Mouse (Mus musculus) C2C12 (cell line): Measurements from ENCODE around the gene Gm20458.

Experiments used
- CEBPB ChIP-seq: IDR thresholded peaks from one replicate; pipeline ENCODE4 v1.6.1; 2011; ENCODE audit warnings: low read depth, mild to moderate bottlenecking, control low read depth, moderate library complexity
- CTCF ChIP-seq: IDR thresholded peaks from one replicate; pipeline ENCODE4 v1.5.1; 2011; ENCODE audit not compliant: control insufficient read depth, insufficient read depth, insufficient read length
- FOSL1 ChIP-seq: IDR thresholded peaks from one replicate; pipeline ENCODE4 v1.8.0; 2011; ENCODE audit warnings: mild to moderate bottlenecking, low read length; ENCODE audit not compliant: poor library complexity, insufficient read depth, severe bottlenecking
- MAX ChIP-seq: IDR thresholded peaks from one replicate; pipeline ENCODE4 v1.6.1; 2011; ENCODE audit warnings: mild to moderate bottlenecking, control low read depth
- MYOD1 ChIP-seq: IDR thresholded peaks from one replicate; pipeline ENCODE4 v1.6.1; 2011; ENCODE audit warnings: low read depth; ENCODE audit not compliant: control insufficient read depth, insufficient read length
- MYOG ChIP-seq: IDR thresholded peaks from one replicate; pipeline ENCODE4 v1.6.1; 2011; ENCODE audit not compliant: control insufficient read depth, insufficient read length; ENCODE audit errors: extremely low read depth
- USF1 ChIP-seq: IDR thresholded peaks from one replicate; pipeline ENCODE4 v1.6.1; 2011; ENCODE audit warnings: low read depth, mild to moderate bottlenecking, control low read depth, moderate library complexity

GRCm38 (mm10) chr2:164448921-164449320 is 11.8 kb upstream of the Gm20458 start:
- TF ChIP-seq CTCF: no peak
- TF ChIP-seq MAX: no peak
- TF ChIP-seq MYOG: no peak
- no peak for TF ChIP-seq USF1
- no peak for TF ChIP-seq FOSL1
- TF ChIP-seq CEBPB: no peak
- TF ChIP-seq MYOD1: no peak
